Mouse (Mus musculus): ENCODE measurements around the gene Clip2. TPM values are rescaled to one million over a fixed set of nuclear protein-coding genes. Genes with fewer than 3 reads are reported as not detected.

The Clip2 gene
- polyA plus RNA-seq (2011; ENCODE audit: insufficient read depth, insufficient read length, low read depth, missing spikeins), result 5.4 and 5.6 TPM in 2 replicates

GRCm38 (mm10) chr5:134552110-134552972, at the start of gene Clip2:
Gene Clip2 (minus strand): TSS chr5:134552434.
- Histone ChIP-seq H3K9me3 (replicated peaks; ENCODE audit: control insufficient read depth, insufficient read depth, low read length, poor library complexity, severe bottlenecking) (no peaks in the 10 kb centered on the region), H3K9ac (ENCODE audit: low read depth, poor library complexity, severe bottlenecking) (peak within 1 kb of the TSS; percentile 67), H3K4me3 (ENCODE audit: low read depth, low read length) (peak within 1 kb of the TSS; percentile 79), H3K27ac (ENCODE audit: insufficient read depth, low read length) (no peak within 1 kb of the TSS), H3K36me3 (ENCODE audit: control insufficient read depth, insufficient read depth, low read length, poor library complexity, severe bottlenecking) (no peaks in the 10 kb centered on the region), H3K4me1 (ENCODE audit: control insufficient read depth, insufficient read depth, low read length) (no peaks in the 10 kb centered on the region), H3K27me3 (ENCODE audit: control insufficient read depth, insufficient read depth, low read length, poor library complexity, severe bottlenecking) (no peaks in the 10 kb centered on the region)
- TF ChIP-seq CTCF (IDR thresholded peaks at IDR 0.05; ENCODE audit: low read depth, low read length) (no peak), POLR2A (IDR thresholded peaks at IDR 0.05; ENCODE audit: insufficient read depth, low read length) (no peak), EP300 (IDR thresholded peaks at IDR 0.05; ENCODE audit: insufficient read depth, low read depth, low read length) (no peak)

GRCm38 (mm10) chr5:134597711-134598110, 45.5 kb upstream of the Clip2 start:
- Histone ChIP-seq H3K4me3 (ENCODE audit: low read depth, low read length) (no peak overlapping the region), H3K36me3 (ENCODE audit: control insufficient read depth, insufficient read depth, low read length, poor library complexity, severe bottlenecking) (peaks cover 20% of the 10 kb centered on the region), H3K27ac (ENCODE audit: insufficient read depth, low read length) (no peak overlapping the region), H3K9me3 (replicated peaks; ENCODE audit: control insufficient read depth, insufficient read depth, low read length, poor library complexity, severe bottlenecking) (no peaks in the 10 kb centered on the region), H3K4me1 (ENCODE audit: control insufficient read depth, insufficient read depth, low read length) (no peaks in the 10 kb centered on the region), H3K9ac (ENCODE audit: low read depth, poor library complexity, severe bottlenecking) (no peak overlapping the region), H3K27me3 (ENCODE audit: control insufficient read depth, insufficient read depth, low read length, poor library complexity, severe bottlenecking) (no peaks in the 10 kb centered on the region)
- TF ChIP-seq EP300 (IDR thresholded peaks at IDR 0.05; ENCODE audit: insufficient read depth, low read depth, low read length) (no peak), POLR2A (IDR thresholded peaks at IDR 0.05; ENCODE audit: insufficient read depth, low read length) (no peak), CTCF (IDR thresholded peaks at IDR 0.05; ENCODE audit: low read depth, low read length) (no peak)

- TF ChIP-seq EP300 (IDR thresholded peaks at IDR 0.05; ENCODE audit: insufficient read depth, low read depth, low read length) (no peak), POLR2A (IDR thresholded peaks at IDR 0.05; ENCODE audit: insufficient read depth, low read length) (no peak), CTCF (IDR thresholded peaks at IDR 0.05; ENCODE audit: low read depth, low read length) (no peak)
- H3K4me1 ChIP-seq (ENCODE audit: control insufficient read depth, insufficient read depth, low read length), result no peaks in the 10 kb centered on the region
- no peaks in the 10 kb centered on the region for H3K9me3 ChIP-seq (replicated peaks; ENCODE audit: control insufficient read depth, insufficient read depth, low read length, poor library complexity, severe bottlenecking)
- no peak overlapping the region for H3K27ac ChIP-seq (ENCODE audit: insufficient read depth, low read length)
- peaks cover 26% of the 10 kb centered on the region for H3K36me3 ChIP-seq (ENCODE audit: control insufficient read depth, insufficient read depth, low read length, poor library complexity, severe bottlenecking)
- H3K27me3 ChIP-seq (ENCODE audit: control insufficient read depth, insufficient read depth, low read length, poor library complexity, severe bottlenecking), result no peaks in the 10 kb centered on the region
- H3K9ac ChIP-seq (ENCODE audit: low read depth, poor library complexity, severe bottlenecking), result no peak overlapping the region
- no peak overlapping the region for H3K4me3 ChIP-seq (ENCODE audit: low read depth, low read length)
Observed at GRCm38 (mm10) chr5:134593093-134593492, 40.9 kb upstream of the Clip2 start.

- no peaks in the 10 kb centered on the region for H3K4me1 ChIP-seq (ENCODE audit: control insufficient read depth, insufficient read depth, low read length)
- H3K9me3 ChIP-seq (replicated peaks; ENCODE audit: control insufficient read depth, insufficient read depth, low read length, poor library complexity, severe bottlenecking), result no peaks in the 10 kb centered on the region
- no peak overlapping the region for H3K9ac ChIP-seq (ENCODE audit: low read depth, poor library complexity, severe bottlenecking)
- TF ChIP-seq EP300 (IDR thresholded peaks at IDR 0.05; ENCODE audit: insufficient read depth, low read depth, low read length), result no peak
- no peak for TF ChIP-seq CTCF (IDR thresholded peaks at IDR 0.05; ENCODE audit: low read depth, low read length)
- TF ChIP-seq POLR2A (IDR thresholded peaks at IDR 0.05; ENCODE audit: insufficient read depth, low read length), result no peak
- no peak overlapping the region for H3K4me3 ChIP-seq (ENCODE audit: low read depth, low read length)
- no peaks in the 10 kb centered on the region for H3K27me3 ChIP-seq (ENCODE audit: control insufficient read depth, insufficient read depth, low read length, poor library complexity, severe bottlenecking)
- no peak overlapping the region for H3K27ac ChIP-seq (ENCODE audit: insufficient read depth, low read length)
- H3K36me3 ChIP-seq (ENCODE audit: control insufficient read depth, insufficient read depth, low read length, poor library complexity, severe bottlenecking), result peaks cover 26% of the 10 kb centered on the region
Observed at GRCm38 (mm10) chr5:134592026-134592581, 39.9 kb upstream of the Clip2 start.

DNA sequence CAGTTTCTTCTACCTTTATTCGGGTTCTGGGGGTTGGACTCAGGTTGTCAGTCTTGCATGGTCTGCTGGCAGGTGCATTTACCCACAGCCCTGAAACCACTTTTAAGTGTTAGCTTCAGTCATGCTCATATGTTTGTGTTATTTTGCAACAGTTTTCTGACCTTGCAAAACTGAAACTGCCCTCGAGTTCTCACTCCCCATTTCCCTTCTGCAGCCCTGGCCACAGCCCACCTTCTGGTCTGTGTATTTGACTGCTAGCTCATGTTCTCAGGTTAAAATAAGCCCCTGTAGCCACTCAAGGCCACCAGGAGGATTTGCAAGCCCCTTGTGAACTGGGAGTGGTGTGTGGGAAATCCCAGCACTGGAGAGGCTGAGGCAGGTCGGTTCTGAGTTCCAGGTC, 37.7 kb upstream of the Clip2 start:
- H3K36me3 ChIP-seq (ENCODE audit: control insufficient read depth, insufficient read depth, low read length, poor library complexity, severe bottlenecking), result peaks cover 18% of the 10 kb centered on the region
- TF ChIP-seq EP300 (IDR thresholded peaks at IDR 0.05; ENCODE audit: insufficient read depth, low read depth, low read length), result no peak
- no peak for TF ChIP-seq CTCF (IDR thresholded peaks at IDR 0.05; ENCODE audit: low read depth, low read length)
- TF ChIP-seq POLR2A (IDR thresholded peaks at IDR 0.05; ENCODE audit: insufficient read depth, low read length), result no peak
- H3K4me3 ChIP-seq (ENCODE audit: low read depth, low read length), result no peak overlapping the region
- no peaks in the 10 kb centered on the region for H3K9me3 ChIP-seq (replicated peaks; ENCODE audit: control insufficient read depth, insufficient read depth, low read length, poor library complexity, severe bottlenecking)
- no peaks in the 10 kb centered on the region for H3K4me1 ChIP-seq (ENCODE audit: control insufficient read depth, insufficient read depth, low read length)
- H3K27ac ChIP-seq (ENCODE audit: insufficient read depth, low read length), result no peak overlapping the region
- H3K27me3 ChIP-seq (ENCODE audit: control insufficient read depth, insufficient read depth, low read length, poor library complexity, severe bottlenecking), result no peaks in the 10 kb centered on the region
- H3K9ac ChIP-seq (ENCODE audit: low read depth, poor library complexity, severe bottlenecking), result no peak overlapping the region

DNA sequence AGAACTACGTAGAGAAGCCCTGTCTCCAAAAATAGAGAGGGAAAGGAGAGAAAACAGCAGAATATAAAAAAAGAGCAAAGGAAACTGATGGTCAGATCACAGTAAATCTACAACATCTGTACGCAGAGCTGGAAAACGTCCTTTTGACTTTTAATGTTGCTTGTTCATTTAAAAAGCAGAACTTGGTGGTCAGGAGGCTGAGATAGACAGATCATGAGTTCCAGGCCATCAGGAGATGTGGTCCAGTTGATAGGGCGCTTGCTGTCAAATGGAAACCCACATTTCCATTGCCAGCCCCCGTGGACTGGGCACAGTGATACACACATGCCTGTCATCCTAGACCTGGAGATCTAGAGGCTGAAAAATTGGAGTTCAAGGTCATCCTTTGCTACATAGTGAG, 32.6 kb upstream of the Clip2 start:
- Histone ChIP-seq H3K27me3 (ENCODE audit: control insufficient read depth, insufficient read depth, low read length, poor library complexity, severe bottlenecking) (no peaks in the 10 kb centered on the region), H3K4me1 (ENCODE audit: control insufficient read depth, insufficient read depth, low read length) (no peaks in the 10 kb centered on the region), H3K27ac (ENCODE audit: insufficient read depth, low read length) (no peak overlapping the region), H3K9ac (ENCODE audit: low read depth, poor library complexity, severe bottlenecking) (no peak overlapping the region), H3K9me3 (replicated peaks; ENCODE audit: control insufficient read depth, insufficient read depth, low read length, poor library complexity, severe bottlenecking) (no peaks in the 10 kb centered on the region), H3K4me3 (ENCODE audit: low read depth, low read length) (no peak overlapping the region), H3K36me3 (ENCODE audit: control insufficient read depth, insufficient read depth, low read length, poor library complexity, severe bottlenecking) (peaks cover 2% of the 10 kb centered on the region; the same call in 1 of the 2 replicates)
- no peak for TF ChIP-seq CTCF (IDR thresholded peaks at IDR 0.05; ENCODE audit: low read depth, low read length)
- TF ChIP-seq EP300 (IDR thresholded peaks at IDR 0.05; ENCODE audit: insufficient read depth, low read depth, low read length), result no peak
- no peak for TF ChIP-seq POLR2A (IDR thresholded peaks at IDR 0.05; ENCODE audit: insufficient read depth, low read length)

Data from ES-Bruce4 (cell line).